Mouse (Mus musculus) frontal cortex, adult 2 months (tissue): ENCODE measurements at regions not wholly inside any gene's neighbourhood (a gene's known extent, or its start where the extent isn't known, plus 50 kb on each side); places are given as distances from the start of the nearest gene placed in this dataset.
A peak's percentile ranks its signal among the peaks of the same experiment; 100 is the strongest.
"Not testable (repeated sequence)": the region's sequence is repeated elsewhere in the genome, so short reads cannot be mapped to it uniquely, and the experiment has no call there.

Experiments used
- DNase-seq, 2 experiments: peaks; one replicate each; pipeline ENCODE4 v3.0.0; 2022; ENCODE audit warnings: low spot score in 1 of 2; ENCODE audit errors: extremely low spot score in 1 of 2

DNA sequence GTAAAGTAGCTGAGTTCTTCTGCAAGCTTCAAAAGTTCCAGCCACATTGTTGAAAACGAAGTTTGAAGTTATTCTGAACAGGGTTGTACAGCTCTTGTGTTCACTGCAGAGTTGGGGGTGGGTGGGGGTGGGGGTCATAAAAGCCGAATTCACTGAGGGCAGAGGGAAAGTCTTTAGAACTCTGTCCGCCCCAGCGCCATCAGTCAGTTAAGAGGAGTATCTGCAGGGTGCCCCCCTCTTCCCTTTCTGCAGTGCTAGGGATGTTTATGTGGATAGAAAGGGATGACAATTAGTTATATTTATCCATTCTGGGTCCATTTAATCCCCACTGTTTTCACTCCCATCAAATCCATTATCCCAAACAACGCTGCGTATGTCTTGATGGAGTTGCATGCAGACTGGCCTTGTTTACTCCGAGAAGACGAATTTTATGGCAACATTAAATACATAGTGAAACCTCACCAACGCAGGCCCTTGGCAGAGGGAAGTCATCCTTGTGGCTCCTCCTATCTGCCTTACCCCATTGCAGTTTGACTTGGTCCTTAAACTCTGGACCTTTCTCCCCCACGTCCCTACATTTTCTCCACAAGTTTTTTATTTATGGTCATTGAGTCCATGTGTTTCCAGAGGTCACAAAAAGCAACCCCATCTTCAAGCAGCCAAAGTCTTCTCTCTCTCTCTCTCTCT is 526.8 kb upstream of the Sall1 start:
- DNase-seq, result no peak

DNA sequence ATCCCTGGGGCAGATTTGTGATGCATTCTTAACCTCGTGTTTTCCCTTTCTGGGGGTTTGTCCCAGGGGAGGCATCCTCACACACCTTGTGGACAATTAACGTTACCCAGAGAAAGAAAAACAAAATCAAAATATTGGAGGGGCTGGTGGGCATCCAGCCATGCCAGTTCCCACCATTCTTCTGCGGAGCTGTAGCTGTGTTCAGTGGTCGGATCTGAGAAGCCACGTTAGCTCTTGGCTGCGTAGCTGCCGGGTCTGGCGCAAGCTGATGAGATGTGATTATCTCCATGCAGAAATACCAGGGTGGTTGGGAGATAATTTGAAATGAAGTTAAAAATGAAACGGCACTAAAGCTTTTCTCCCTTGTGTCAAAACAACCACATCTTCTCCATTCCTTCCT is 525.4 kb upstream of the Sall1 start:
- DNase-seq, result no peak

DNA sequence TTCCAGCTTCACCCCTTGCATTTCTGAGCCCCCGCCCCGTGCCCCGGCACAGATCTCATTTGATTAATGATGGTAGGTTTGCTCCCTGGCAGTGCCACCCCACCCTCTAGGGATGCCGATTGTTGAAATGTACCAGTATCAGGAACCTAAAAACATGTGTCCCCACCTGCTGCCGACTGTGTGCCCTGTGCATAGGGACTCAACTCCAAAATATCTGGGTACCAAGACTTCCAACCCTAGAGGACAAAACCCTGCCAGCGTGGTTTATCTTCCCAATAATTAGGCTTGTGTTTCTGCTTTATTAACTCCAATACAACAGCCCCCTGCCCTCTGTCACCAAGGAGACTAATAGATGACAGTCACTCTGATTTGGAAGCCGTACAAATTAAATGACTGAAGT is 524.7 kb upstream of the Sall1 start:
- DNase-seq, result no peak

DNA sequence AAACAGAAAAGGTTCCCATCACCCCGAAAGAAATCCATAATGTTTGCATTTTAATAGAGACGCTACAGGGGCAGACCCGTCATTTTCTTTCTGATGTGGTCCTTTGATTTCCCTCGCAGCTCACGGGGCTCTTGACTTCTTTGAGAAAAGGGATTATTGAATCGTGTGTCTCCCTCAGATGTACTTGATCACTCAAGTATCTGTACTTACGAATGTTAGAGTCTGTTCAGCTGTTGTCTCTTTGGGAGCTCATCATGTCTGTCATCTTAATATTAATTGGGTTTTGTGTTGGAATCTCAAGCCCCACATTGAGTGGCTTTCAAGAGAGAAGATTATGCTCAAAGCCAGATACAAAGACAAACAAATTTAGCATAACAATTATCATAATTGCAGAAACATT is 523.0 kb upstream of the Sall1 start:
- DNase-seq, result no peak

DNA sequence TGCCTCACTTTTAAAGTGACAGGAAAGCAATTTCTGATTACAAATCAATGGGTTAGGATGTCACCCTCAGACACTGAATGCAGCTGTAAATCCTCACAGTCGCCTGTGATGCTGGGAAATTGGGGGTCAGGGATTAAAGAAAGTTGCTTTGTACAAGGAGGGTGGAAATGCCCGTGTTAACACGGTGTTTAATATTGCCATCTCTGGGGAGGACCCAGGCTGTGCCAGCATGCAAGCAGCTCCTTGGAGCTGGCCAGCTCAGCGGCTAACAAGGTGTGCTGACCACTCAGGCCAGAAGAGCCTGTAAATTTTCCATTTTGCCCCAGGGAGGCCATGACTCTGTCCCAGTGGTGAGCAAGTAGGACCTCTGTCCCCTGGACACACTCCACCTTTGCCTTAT is 522.5 kb upstream of the Sall1 start:
- no peak for DNase-seq

DNA sequence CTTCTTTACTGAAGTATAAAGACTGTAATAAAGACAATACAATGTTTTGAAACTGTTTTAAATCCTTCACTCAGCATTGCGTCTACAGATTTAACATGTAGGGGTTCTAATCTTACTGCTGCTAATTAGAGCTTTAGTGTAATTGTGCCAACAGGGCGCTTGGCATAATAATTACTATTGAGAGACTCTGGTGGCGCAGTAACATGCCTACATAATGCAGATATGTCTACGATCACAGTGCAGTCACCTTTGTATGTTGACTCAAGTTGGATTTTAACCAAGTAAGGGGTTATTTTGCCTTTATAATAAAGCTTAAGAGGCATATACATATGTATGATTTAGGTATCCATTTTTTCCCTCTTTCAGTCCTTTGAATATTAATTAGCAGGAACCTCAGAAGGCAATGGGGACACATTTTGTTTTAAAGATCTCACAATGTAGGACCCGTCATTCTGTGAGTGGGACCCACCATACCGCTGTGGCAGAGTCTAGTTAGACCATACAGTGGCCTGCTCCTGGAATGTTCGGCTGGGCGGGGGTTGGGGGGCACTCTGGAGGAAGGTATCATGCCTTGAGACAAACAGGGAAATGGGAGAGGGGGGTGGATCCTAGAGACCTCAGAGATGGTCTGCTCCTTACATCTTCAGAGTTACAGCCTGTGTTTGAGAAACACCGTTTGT is 521.3 kb upstream of the Sall1 start:
- DNase-seq, result no peak

DNA sequence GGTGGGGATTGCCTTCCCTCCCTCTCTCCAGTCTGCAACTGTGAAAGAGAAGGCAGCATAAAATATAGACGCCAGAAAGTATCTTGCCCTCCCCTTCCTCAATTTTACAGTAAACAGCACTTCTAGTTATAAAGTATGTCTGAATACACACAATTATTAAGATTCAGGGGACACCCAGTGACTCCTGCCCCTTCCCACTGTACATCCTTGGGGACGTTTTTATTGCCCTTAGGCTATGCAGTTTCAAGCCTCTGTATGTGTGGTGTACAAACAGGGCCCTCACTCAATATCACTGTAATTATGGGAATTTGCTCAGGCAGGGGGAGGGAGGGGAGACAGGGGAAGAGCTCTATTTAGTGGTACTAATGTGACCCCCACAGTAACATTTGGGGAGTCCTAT is 519.6 kb upstream of the Sall1 start:
- DNase-seq, result no peak

DNA sequence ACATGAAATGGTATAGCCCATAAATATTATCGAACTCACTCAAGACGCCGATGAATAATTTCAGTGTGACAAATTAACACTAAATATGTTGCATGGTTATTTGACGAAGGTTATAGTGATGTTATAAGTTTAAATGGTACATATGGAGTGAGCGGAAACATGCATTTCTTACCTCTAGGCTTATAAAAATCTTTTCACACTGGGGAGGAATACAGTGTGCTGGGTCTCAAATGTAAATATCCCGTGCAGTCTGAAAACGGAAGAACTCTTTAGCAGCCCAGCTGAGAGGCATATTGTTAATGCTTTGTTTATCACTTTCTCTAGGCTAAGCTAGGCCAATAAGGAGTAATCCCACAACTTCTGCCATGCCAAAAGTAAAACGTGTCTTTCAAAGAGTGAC is 518.6 kb upstream of the Sall1 start:
- DNase-seq, result no peak

DNA sequence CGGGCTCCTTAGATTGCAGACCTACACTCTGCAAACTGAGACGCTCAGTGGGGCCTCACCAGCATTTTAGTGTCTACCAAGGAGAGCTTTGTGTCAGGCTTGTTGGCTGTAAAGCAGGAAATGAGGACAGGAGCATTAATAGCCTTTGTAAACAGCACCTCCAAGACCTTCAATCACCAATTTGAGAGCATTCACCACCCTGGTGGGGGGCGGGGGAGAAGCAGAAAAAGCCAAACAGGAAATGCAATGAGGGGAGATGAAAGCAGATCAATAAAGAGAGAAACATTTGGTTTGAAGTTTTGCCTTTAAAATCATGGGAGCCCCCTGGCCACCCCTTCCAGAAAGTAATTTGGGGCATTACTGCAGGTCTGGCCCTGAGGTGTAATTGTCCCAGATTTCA is 497.3 kb upstream of the Sall1 start:
- DNase-seq, result no peak

DNA sequence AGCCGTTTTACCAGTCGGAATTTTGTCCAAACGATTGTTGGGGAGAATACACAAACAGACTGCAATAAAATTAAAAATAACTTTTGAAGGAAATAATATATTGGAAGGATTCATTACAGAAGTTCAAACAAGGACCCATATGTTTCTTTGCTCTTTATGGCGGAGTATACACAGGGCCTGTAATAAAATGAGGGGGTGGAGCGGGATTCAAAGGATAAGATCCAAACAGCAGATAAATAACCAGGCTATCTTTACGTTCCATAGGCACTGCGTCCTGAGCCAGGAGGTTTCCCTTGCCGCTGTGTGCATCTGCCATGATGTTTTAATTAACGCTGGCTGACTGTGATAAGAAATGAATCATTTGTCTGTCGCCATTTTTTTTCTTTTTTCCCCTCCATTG is 490.6 kb upstream of the Sall1 start:
- DNase-seq, result no peak

DNA sequence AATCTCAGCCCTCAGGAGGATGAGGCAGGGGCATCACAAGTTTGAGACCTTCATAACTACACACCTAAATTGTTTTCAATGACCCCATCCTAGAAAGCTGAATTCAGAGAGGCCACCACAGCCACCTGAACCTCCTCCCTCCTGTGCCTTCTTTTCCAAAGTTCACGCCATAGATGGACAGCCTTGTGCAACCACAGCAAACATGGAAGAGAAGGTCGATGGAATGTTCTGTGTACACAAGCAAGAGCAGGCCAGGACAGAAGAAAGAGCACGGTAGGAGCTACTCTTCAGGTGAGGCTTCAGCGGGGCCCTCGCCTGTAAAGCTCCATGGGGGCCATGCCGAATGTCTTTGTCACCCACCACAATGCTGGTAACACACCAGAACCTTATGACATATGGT is 481.1 kb upstream of the Sall1 start:
- no peak for DNase-seq

DNA sequence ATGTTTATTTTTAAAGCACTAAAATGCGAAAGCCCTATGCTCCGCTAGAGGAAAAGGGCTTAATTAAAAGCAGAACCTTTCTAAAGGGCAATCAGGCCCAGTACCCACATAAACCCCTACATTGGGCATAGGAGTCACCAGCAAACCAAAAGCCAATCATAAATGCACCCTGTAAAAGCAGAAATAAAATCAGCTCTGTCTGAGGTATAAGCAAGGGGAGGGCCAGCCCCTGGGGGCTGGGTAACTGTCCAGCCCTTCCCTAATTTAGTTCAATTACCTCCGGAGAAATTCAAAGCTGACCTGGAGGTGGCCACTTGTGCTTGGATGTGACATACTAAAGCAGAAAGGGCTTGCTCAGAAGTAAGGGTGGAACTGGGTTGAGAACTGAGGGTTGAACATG is 479.4 kb upstream of the Sall1 start:
- DNase-seq, result no peak

DNA sequence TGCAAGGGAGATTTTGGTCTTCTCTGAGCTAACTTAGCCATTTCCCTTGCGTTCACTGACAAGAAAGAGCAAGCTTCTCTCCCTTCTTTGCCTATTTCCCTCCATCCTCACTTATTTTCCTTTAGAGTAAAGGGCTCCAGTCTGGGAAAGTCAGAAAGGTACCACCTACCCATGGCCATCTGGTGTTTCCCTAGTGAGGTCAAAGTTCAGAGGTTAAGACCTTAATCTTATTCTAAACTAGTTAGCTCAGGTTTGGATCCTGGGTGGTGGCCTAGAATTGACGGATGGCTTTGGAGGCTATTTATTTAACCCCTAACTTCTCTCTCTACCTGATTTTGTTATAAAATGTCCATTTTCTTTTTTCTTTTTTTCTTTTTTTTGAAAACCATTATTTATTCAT is 472.6 kb upstream of the Sall1 start:
- no peak for DNase-seq

DNA sequence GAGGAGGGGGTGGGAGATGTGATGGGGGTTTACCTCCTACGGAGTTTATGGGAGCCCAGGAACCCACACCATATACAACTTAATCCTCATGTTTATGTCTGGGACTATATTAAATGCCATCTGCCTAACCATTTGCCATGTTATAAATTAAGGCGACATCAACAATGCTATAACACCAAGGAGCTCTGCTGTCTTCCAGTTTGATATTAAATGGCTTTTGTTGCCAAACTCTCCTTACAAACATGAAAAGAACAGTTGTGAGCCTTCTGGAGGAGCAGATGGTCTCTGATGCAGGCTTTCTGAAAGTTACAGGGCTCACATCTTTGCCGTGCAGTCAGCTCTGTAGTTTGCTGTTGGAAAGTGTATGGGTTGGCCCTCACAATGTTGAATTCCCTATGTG is 470.3 kb upstream of the Sall1 start:
- peak; percentile 26 to 53 for DNase-seq

DNA sequence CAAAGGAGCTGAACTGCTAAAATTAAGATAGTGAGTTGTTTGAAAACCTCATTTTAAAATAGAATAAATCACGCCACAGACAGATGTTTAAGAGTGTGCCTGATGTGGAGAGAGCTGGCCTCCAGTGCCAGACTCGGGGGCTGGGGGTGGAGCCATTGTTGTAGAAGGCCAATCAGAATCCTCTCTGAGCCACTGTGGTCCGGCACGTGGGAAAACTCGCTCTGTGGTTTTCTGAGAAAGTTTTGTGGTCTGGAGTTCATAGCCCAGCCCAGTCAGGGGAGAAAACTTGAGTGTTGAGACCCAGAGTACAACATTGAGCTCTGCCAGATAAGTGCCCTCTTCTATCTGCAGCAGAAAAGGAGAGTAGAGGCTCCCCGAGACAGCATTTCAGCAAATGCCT is 463.7 kb upstream of the Sall1 start:
- no peak for DNase-seq

DNA sequence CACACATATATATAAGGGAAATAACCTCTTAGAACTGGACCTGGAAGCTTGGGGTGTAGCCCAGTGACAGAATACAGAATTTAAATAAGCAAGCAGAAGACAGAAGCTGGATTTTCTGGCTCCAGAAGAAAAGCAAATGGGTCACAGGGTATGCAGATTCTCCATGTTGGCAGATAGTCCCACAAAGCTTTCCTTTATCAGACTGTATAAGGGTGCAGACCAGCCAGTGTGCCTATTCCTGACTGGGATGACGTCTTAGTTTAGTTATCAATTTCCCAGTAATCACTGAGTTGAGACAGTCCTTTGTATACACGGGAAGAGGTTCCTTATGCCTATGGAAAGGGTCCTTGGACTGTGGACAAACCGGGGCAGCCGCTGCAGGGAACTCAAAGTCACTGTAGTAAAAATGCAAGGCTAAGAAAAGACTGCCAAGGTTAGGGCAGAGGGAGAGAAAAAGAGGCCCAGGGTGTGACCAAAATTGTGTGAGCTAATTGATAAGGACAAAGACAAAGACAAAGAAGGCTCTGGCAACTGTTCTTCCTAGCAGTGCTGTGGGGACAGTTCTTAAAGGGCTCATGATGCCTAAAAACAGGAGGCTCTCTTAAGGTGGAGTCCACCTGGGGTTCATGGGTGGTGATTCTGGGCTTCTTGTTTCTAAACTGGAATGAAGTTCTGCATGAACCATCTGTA is 459.7 kb upstream of the Sall1 start:
- no peak for DNase-seq

DNA sequence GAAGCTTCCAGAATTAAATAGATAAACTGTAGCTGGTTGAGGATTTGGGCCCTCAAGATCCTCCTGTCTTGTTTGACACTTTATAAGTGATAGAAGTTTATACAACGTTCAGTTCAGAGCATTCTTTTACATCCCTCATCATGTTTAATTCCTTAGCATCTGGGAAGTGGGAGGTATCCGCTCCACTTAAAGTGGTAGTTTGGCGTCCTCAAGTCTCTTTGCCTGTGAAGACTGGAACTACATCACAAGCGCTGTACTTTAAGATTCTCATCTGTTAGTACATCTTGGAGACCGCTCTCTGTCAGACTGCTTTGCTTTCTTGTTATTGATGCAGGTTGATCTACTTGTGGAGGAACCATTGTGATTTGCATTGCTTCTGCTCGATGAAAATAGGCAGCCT is 459.1 kb upstream of the Sall1 start:
- DNase-seq, result peak in 1 of 2 experiments; percentile 22

DNA sequence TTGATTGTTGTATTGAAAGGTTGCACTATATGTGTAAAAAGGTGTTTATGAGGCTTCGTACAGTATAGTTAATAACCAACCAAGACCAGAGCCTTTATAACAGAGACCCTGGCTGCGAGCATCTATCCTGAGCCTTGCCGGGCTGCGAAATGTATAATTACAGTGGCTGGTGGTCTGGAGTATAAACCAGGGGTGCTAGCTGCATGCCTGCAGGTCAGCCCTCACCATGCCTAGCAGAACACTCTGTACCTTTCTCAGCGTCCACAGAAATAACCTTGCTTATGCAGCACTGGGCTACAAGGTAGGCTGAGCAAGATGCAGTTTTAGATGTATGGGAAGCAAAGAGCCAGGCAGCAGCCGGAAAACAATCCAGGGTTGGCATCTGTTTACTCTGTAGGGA is 457.8 kb upstream of the Sall1 start:
- no peak for DNase-seq

DNA sequence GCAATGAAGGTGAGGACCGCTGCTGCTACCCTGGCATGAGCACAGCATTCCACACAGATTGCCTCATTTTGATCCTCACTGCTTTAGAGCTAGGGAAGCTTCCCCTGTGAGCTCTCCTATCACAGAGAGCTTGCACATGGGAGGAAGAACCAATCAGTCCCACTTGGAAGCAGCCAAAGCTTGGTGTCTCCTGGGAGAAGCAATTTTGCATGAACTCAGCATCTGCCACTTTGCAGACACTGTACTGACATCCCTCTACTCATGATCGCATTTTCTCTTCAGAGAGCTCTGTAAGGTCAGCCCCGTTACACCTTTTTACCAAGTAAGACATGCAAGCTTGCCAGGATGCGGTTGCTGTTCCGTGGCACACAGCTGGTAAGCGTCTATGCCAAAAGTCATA is 455.9 kb upstream of the Sall1 start:
- no peak for DNase-seq

DNA sequence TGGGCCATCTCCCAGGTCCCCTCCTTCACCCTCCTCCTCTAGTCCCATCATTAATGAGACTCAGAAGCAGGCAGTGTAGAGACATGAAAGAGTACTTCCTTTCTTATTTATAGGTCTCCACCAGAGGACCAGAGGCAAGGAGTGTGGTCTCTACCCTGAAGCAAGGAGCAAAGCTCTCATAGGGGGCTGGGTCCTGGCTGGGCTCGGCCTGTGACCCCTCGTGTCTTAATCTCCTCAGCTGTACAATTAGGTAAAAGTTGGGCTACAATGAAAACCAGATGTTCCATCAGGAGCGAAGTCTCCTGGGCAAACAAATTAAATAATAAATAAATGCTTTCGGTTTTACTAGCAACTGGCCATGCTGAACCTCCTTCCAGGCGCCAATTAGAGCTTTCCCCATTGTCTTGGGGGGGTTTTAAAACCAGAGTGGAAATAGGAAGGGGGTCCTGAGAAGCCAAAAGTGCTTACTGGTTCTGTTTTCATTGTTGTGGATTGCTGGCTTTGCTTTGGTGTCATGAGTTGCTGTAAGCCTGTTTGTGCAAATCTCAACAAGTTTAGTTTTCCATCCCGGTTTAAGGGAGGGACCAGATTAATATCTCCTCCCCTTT is 454.2 kb upstream of the Sall1 start:
- DNase-seq, result no peak

DNA sequence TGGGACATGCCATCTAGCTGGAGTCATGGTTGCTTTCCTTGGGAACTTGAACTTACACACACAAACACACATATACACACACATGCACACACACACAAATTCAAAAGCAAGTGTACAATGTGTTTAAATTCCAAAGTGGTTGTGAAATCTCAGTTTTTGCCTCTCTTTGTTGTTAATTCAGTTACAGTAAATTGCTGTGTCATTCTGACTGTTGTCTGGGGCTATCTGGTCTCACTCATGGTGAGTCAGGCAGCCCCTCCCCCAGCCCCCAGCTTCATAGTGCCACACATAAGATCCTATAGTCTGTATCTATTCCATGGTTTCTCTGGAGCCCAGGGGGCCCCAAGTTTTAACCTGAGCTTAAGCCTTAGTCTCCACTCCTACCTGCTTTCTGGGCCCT is 448.4 kb upstream of the Sall1 start:
- no peak for DNase-seq

DNA sequence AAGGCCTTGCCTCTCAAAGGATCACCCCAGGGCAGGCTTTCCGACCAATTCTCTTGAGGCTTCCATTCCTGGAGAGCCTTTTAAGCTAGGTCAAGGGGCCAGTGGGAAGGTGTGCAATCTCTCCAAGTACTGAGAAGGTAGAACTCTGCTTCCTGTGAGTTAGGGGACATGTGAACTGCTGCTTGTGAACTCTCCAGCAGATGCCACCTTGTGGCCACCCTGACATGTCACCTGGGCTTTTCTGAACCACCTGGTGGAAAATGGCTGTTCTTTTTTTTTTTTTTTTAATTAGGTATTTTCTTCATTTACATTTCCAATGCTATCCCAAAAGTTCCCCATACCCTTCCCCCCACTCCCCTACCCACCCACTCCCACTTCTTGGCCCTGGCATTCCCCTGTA is 438.5 kb upstream of the Sall1 start:
- DNase-seq, result not testable (repeated sequence)
